Mouse (Mus musculus): Measurements from ENCODE around the gene Tnfrsf13c. TPM values are rescaled to one million over a fixed set of nuclear protein-coding genes. Genes with fewer than 3 reads are reported as not detected.

The Tnfrsf13c gene
- total and polyA plus RNA-seq, 2 experiments: 0.17 to 0.28 TPM

DNA sequence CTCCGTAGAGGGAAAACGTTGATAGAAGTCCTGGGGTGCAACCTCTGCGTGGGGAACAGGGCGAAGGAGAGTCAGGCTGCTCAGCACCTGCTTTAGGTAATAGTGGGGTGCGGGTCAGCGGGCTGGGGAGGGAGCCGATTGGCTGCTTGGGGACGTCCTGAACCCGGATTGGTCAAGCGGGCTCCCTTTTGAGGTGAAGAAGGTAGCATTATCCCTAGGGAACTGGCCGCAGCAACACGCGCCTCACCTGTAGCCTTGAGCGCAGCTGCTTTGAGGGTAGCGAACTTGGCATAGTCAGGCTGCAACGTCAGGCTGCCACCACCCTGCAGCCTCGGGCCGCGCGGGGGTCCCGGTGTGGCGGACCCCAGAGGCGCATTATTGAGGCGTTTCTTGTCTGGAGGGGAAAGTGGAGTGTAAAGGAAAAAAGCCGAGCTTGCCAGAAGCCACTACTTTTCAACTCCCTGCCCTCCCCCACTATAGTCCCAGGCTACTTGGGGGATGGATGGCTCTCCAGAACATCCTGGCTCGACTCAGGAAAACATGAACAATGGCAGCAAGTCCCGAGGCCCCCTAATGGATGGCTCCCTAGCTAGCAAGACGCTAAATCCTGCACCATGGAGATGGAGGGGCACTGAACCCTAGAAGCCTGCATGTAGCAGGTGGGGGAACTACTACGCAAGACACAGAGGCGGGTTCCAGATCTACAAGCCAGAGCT, 16.5 kb downstream of the Tnfrsf13c start:
- no peak overlapping the region for H3K27ac ChIP-seq (replicated peaks; ENCODE audit: insufficient read depth, low read depth, low read length)
- no peaks in the 10 kb centered on the region for H3K79me2 ChIP-seq (ENCODE audit: control insufficient read depth, insufficient read depth, low read length)
- H3K9ac ChIP-seq (ENCODE audit: low read depth, low read length): no peak overlapping the region
- no peaks in the 10 kb centered on the region; the same call in 1 of the 2 replicates for H3K36me3 ChIP-seq (ENCODE audit: control insufficient read depth, insufficient read depth, low read length)
- TF ChIP-seq POLR2A (IDR thresholded peaks at IDR 0.05; ENCODE audit: extremely low read depth, insufficient read depth, low read length) (no peak), CTCF (IDR thresholded peaks at IDR 0.05; ENCODE audit: low read depth, low read length) (no peak)
- H3K4me3 ChIP-seq (ENCODE audit: insufficient read depth, low read depth, low read length): no peak overlapping the region
- H3K4me1 ChIP-seq (ENCODE audit: control insufficient read depth, insufficient read depth, low read length): peaks cover 9% of the 10 kb centered on the region
- peaks cover 16% of the 10 kb centered on the region for H3K27me3 ChIP-seq (ENCODE audit: control insufficient read depth, insufficient read depth, low read length)
- no peak for DNase-seq (ENCODE audit: extremely low read depth, low read depth, low spot score)
- 44% methylated on average over 30 of the region's 30 CpGs for WGBS

DNA sequence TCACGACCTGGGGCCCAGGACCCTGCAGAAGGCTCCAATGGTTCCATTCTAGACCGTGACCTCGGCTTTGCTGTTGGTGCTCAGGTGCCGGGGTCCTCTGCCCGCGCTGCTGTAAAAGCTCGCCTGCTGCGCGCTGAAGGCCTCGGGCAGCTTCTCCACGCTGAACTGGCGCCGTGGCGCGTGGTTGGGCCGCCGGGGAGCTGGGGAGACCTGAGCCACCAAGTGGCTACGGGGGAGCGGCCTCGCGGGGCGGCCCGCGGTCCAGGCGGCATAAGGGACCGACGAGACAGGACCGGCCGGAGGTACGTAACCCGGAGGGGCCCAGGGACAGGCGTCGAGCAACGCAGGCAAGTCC, 17.1 kb downstream of the Tnfrsf13c start:
- peaks cover 2% of the 10 kb centered on the region; the same call in 1 of the 2 replicates for H3K36me3 ChIP-seq (ENCODE audit: control insufficient read depth, insufficient read depth, low read length)
- TF ChIP-seq CTCF (IDR thresholded peaks at IDR 0.05; ENCODE audit: low read depth, low read length): no peak
- no peak for TF ChIP-seq POLR2A (IDR thresholded peaks at IDR 0.05; ENCODE audit: extremely low read depth, insufficient read depth, low read length)
- no peak for DNase-seq (ENCODE audit: extremely low read depth, low read depth, low spot score)
- no peak overlapping the region for H3K4me3 ChIP-seq (ENCODE audit: insufficient read depth, low read depth, low read length)
- peak overlapping the region; percentile 12; the same call in 1 of the 2 replicates for H3K27ac ChIP-seq (replicated peaks; ENCODE audit: insufficient read depth, low read depth, low read length)
- peaks cover 10% of the 10 kb centered on the region for H3K27me3 ChIP-seq (ENCODE audit: control insufficient read depth, insufficient read depth, low read length)
- H3K4me1 ChIP-seq (ENCODE audit: control insufficient read depth, insufficient read depth, low read length): peaks cover 9% of the 10 kb centered on the region
- 17% methylated on average over 34 of the region's 34 CpGs for WGBS
- H3K9ac ChIP-seq (ENCODE audit: low read depth, low read length): peak overlapping the region; percentile 6; the same call in 1 of the 2 replicates
- no peaks in the 10 kb centered on the region for H3K79me2 ChIP-seq (ENCODE audit: control insufficient read depth, insufficient read depth, low read length)

DNA sequence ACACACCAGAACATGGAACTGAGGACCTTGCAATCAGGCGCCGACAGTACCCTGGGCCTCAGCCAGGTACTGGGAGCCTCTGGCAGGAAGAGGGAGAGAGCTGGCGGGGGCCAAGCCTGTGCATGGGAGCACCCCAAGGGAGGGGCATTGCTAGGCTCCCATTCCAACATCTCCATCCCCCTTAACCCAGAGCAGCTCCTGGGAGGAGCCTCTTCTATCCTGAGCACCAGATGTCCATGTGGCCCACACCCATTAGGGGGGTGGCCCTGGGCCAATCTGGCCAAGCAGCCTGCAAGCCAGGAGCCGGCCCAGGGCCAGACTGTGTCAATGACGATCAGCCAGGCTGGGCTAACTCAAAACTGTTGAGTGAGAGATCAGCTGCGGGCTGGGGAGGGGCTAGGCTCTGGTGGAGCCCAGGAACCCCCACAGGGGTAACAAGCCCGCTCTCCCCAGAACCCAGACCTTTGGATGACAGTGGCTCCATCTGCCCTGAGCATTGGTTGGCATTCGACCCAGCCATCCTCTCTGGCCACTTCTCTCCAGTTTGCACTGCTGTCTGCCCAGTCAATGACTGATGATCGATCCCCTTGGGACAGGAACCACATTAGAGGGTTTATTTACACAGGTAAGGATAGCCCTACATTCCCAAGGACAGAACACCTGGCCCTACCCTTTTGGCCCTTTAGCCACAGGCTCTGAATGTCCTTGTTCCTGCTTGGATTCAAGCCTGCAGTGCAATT, 17.6 kb downstream of the Tnfrsf13c start:
- H3K79me2 ChIP-seq (ENCODE audit: control insufficient read depth, insufficient read depth, low read length): no peaks in the 10 kb centered on the region
- peaks cover 5% of the 10 kb centered on the region; the same call in 1 of the 2 replicates for H3K27me3 ChIP-seq (ENCODE audit: control insufficient read depth, insufficient read depth, low read length)
- peak; percentile 96 for DNase-seq (ENCODE audit: extremely low read depth, low read depth, low spot score)
- TF ChIP-seq POLR2A (IDR thresholded peaks at IDR 0.05; ENCODE audit: extremely low read depth, insufficient read depth, low read length) (no peak), CTCF (IDR thresholded peaks at IDR 0.05; ENCODE audit: low read depth, low read length) (no peak)
- H3K36me3 ChIP-seq (ENCODE audit: control insufficient read depth, insufficient read depth, low read length): peaks cover 5% of the 10 kb centered on the region; the same call in 1 of the 2 replicates
- H3K27ac ChIP-seq (replicated peaks; ENCODE audit: insufficient read depth, low read depth, low read length): peak overlapping the region; percentile 63
- 13% methylated on average over 9 of the region's 9 CpGs for WGBS
- H3K9ac ChIP-seq (ENCODE audit: low read depth, low read length): no peak overlapping the region
- peaks cover 9% of the 10 kb centered on the region for H3K4me1 ChIP-seq (ENCODE audit: control insufficient read depth, insufficient read depth, low read length)
- H3K4me3 ChIP-seq (ENCODE audit: insufficient read depth, low read depth, low read length): no peak overlapping the region

DNA sequence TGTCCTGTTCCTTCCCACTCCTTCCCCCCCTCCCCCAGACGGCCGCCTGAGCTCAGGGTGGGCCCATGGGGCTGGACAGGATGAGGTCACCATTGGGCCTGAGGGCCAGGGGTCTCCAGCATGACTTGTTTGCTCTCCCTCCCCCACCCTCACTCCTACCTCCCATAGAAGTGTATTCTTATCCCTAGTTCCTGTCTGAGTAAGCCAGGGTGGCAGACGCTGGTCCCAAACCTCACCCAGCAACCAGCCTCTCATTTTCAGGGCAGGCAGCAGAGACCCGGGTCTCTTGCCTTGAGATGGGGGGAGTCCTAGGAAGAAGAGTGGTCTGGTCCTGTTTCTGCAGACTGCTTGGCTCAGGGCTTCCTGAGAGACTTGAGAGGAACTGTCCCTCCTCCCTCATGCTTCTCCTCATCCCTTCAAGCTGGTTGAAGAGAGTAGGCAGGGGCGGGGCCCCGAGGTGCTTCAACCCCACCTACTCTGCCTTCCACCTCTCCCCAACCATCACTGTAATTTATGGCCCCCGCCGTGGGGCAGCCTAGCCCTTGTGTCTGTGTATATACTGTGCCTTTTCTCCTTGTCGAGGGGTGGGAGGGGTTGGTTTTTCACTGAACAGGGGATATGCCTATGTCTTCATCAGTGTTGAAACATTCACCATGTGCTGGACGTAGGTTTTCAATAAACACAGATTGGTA, 19.3 kb downstream of the Tnfrsf13c start:
- 85% methylated on average over 10 of the region's 10 CpGs for WGBS
- TF ChIP-seq CTCF (IDR thresholded peaks at IDR 0.05; ENCODE audit: low read depth, low read length) (no peak), POLR2A (IDR thresholded peaks at IDR 0.05; ENCODE audit: extremely low read depth, insufficient read depth, low read length) (no peak)
- Histone ChIP-seq H3K4me1 (ENCODE audit: control insufficient read depth, insufficient read depth, low read length) (peaks cover 9% of the 10 kb centered on the region), H3K27ac (replicated peaks; ENCODE audit: insufficient read depth, low read depth, low read length) (no peak overlapping the region), H3K27me3 (ENCODE audit: control insufficient read depth, insufficient read depth, low read length) (no peaks in the 10 kb centered on the region), H3K79me2 (ENCODE audit: control insufficient read depth, insufficient read depth, low read length) (no peaks in the 10 kb centered on the region), H3K4me3 (ENCODE audit: insufficient read depth, low read depth, low read length) (no peak overlapping the region), H3K36me3 (ENCODE audit: control insufficient read depth, insufficient read depth, low read length) (peaks cover 10% of the 10 kb centered on the region; the same call in 1 of the 2 replicates), H3K9ac (ENCODE audit: low read depth, low read length) (no peak overlapping the region)
- DNase-seq (ENCODE audit: extremely low read depth, low read depth, low spot score): no peak

DNA sequence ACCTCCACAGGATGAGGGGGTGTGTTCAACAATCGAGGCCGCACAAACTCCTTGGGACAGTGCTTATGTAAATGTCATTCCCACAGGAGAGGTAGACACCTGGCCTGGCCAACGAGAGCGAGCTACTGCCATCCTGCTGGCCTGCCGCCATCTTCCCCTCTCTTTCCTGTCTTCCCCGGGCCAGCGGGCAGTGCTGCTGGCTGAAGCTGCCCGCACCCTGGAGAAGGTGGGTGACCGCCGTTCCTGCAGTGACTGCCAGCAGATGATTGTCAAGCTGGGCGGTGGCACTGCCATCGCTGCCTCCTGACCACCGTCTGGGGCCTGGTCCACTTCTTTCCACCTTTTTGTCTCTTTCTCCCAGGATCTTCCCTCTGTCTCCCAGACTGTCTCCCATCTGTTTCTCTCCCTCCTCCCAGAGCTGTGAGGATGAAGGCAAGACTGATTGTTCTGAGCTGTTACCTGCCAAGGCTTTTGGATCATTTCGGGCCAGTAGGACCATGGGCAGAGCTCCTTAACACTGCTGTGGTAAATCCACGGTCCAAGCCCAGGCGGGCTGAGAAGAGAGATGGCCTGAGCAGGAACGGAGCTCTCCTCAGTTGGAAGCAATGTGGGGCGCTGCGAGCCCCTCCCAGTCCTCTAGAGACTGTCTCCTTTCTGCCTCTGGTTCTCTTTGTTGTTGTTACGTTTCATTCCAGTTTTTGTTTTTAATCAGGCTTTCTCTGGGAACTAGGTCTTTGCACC, 20.4 kb downstream of the Tnfrsf13c start:
- 92% methylated on average over 20 of the region's 20 CpGs for WGBS
- no peak for DNase-seq (ENCODE audit: extremely low read depth, low read depth, low spot score)
- TF ChIP-seq POLR2A (IDR thresholded peaks at IDR 0.05; ENCODE audit: extremely low read depth, insufficient read depth, low read length): no peak
- no peak for TF ChIP-seq CTCF (IDR thresholded peaks at IDR 0.05; ENCODE audit: low read depth, low read length)
- no peak overlapping the region for H3K27ac ChIP-seq (replicated peaks; ENCODE audit: insufficient read depth, low read depth, low read length)
- H3K27me3 ChIP-seq (ENCODE audit: control insufficient read depth, insufficient read depth, low read length): no peaks in the 10 kb centered on the region
- H3K9ac ChIP-seq (ENCODE audit: low read depth, low read length): no peak overlapping the region
- H3K79me2 ChIP-seq (ENCODE audit: control insufficient read depth, insufficient read depth, low read length): no peaks in the 10 kb centered on the region
- H3K36me3 ChIP-seq (ENCODE audit: control insufficient read depth, insufficient read depth, low read length): peaks cover 14% of the 10 kb centered on the region
- no peak overlapping the region for H3K4me3 ChIP-seq (ENCODE audit: insufficient read depth, low read depth, low read length)
- peaks cover 9% of the 10 kb centered on the region for H3K4me1 ChIP-seq (ENCODE audit: control insufficient read depth, insufficient read depth, low read length)
